Mouse (Mus musculus) gastrocnemius, postnatal 10 days (tissue): Measurements from ENCODE around the gene Kcnh1. TPM values are rescaled to one million over a fixed set of nuclear protein-coding genes. Genes with fewer than 3 reads are reported as not detected.

ENCODE experiments used
- DNase-seq: peaks from one replicate; pipeline ENCODE4 v3.0.0; 2021; ENCODE audit warnings: mixed read lengths
- total RNA-seq, 2 experiments: library from RNA; stranded (reverse); gene quantifications; 2 replicates each; pipeline ENCODE4 v1.2.3; 2021

Gene Kcnh1
- total RNA-seq, 2 experiments from 2014 or later, result 0.11 to 0.14 TPM

- no peak for DNase-seq
Observed at GRCm38 (mm10) chr1:192415813-192416212, 225.2 kb downstream of the Kcnh1 start.

DNA sequence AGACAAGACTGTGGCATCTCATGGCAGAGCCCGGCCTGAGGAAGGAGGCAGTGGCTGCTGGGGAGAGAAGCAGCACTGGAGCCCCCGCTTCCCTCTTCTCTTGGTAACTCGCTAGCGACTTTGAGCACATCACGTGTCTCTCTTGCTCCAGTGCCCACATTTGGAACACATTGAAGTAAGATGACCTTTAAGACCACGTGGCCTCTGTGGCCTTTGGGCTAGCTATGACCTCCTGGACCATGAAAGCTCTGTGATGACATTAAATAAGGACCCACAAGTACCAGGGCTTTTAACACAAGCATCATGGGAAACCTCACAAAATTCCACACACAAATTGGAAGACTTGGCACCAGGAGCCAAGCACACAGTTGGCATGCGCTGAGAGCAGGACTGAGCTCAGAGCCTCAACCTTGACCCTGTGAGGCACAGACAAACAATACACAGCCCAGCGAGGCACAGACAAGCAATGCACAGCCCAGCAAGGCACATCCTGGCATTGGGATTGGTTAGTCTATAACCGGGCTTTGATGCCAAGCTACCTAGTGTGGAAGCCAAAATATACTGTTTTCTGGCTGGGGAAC is 225.8 kb downstream of the Kcnh1 start:
- no peak for DNase-seq

DNA sequence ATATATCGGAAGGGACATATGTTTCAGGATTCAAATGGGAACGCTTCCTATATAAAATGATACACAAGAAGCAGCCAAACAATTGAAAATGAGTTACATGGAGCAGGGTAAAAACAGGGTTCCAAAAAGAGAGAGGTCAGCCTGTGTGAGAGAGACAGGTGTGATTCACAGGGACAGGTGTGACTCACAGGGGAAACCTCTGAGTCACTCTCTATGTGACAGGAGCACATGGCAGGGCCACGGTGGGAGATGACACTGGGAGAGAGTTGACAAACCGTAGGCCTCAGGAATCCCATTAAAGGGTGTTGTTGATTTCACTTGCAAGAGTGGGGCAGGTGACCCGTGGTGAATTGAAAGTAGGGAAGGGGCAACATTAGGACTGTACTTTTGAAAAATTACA is 228.6 kb downstream of the Kcnh1 start:
- no peak for DNase-seq

GRCm38 (mm10) chr1:192421377-192422166 is 231.0 kb downstream of the Kcnh1 start:
- no peak for DNase-seq

- no peak for DNase-seq
Observed at GRCm38 (mm10) chr1:192431423-192431822, 240.8 kb downstream of the Kcnh1 start.

DNA sequence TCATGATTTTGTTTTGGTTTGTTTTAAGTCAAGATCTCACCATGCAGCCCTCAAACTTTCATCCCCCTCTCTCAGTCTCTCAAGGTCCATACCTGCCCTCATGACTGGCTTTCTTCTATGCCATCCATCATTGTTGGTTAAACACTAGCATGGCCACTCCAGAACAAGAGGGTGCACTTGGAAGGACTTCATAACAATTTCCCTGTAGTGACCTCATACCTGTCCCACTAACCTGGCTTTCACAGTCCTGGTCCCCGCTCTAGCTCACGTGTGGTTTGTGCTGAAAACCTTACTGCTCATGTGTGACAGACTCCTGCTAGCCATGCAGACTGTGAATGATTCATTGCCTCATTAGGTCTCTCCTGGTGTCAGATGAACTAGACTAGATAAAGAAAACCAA is 244.9 kb downstream of the Kcnh1 start:
- DNase-seq, result no peak

DNA sequence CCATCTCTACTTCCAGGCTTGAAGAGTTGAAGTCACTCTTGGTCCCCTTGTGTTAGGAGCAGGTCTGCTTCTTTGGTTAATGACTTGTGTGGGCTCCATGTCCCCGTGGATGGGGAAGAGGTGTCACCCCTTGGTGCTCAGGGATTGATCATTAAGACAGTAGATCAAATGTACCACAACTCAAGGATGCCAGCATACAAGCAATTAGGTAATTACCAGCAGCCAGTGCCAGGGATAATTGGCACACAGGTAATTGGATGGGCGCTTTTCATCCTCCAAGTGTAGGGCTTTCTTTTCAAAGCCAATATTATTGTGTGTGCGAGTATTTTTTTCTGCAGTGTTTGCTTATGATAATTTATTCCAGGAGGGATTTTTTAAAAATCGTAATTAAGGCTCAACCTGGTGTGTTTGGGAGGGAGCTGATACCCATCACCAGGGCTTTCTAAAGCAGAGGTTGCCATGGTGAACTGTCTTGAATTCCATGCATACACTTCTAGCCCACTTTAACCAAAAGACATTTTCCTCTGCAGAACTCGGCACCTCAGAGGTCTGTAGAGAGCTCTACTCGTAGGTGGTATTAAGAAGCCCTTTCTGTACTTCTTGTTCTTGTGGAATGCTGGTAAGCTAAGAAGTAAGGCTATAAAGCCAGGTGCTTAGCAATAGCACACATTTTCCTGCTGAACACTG is 248.7 kb downstream of the Kcnh1 start:
- no peak for DNase-seq

GRCm38 (mm10) chr1:192442772-192443445 is 252.3 kb downstream of the Kcnh1 start:
- DNase-seq, result no peak

DNA sequence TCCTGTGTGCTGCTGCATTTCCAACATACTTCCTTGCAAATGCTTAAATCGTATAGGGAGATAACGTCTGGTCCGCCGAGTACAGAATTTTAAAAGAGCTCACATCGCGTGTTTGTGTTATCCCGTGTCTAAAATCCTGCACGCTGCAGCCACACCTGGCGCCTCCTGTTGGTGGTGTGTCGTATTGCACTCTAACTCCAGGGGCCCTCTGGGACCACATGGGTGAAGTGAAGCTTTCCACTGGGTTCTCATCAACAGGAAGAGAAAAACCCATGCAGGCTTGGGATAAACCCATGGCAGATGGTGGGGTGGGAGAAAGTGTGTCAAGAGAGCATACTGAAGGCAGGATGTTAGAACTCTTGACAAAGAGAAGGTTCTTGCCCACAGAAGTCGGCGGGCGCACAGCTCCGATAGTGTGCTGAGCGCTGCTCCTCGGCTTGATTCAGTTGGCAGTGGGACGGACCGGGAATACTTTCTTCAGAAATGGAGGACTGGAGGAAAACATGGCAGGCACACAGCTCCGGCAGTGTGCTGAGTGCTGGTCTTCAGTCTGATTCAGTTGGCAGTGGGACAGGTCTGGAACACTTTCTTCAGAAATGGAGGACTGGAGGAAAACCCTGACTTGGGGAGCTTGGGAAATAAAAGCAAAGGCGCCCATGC is 253.6 kb downstream of the Kcnh1 start:
- DNase-seq, result no peak

DNA sequence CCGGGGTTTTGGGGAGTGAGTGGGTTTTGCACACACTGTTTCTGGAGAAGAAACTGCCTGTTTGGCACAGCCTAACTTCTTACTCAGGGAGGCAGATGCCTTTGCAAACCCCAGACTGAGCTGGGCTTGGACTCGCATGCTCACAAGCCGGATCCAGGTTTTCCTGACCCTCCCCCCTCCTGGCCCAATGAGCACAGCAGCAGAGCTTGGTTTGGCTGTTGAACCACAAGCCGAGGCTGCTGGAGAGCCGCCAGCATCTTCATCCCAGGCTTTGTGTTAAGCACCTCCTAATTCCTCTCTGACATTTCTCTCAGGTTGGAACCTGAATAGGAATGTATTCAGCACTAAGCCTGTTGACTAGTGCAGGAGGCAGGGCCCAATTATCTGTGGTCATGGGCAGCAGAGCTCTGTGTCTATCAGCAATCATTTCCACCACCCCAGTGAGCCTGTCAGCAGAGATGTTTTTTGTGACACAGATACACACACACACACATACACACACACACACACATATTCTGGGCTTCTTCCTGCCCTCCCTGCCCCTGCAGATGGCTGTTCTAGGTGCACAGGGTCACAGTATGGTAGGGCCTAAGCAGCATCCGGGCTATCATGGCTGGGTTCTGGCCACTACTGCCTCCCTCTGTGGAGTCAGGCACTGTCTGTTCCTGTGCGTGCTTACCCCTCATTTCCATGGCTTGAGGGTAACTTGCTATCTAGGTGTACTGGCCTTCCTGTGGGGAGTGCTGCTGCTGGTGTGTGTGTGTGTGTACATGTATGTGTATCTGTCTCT is 254.3 kb downstream of the Kcnh1 start:
- peak; percentile 39 for DNase-seq

GRCm38 (mm10) chr1:192446158-192446557 is 255.6 kb downstream of the Kcnh1 start:
- no peak for DNase-seq

DNA sequence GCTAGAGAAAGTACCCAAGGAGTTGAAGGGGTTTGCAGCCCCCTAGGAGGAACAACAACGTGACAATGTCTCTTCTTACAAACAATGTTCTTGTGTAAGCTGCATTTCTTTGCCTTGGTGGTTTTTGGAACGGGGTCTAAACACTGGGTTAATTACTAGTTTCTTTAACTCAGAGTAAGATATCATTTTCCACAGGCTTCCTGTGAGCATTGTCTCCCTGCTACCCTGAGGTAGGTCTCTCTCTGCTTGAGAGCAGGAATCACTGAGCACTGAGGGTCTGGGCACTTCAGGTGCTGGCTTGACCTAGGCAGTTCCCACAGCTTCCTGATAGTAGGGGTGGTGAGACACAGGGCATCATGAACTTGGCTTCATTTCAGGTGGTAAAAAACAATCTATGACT is 257.1 kb downstream of the Kcnh1 start:
- DNase-seq, result no peak

DNA sequence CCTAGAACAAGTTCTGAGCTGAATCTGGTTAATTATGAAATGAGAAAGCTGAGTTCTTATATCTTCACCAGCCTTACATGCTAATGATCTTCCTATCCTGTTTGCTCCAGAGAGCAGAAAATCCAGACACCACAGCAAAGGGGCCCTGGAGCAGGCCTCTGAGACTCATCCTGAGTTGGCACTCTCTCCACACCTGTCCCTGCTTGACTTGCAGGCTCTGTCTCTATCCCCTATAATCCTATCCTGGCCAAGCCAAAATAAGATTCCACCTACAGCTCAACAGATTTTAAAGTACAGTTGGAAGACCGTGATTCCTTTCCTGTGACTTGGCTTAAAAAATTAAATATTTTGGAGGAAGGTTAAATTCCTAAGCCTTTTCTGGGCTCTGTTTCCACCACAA is 257.9 kb downstream of the Kcnh1 start:
- no peak for DNase-seq

DNA sequence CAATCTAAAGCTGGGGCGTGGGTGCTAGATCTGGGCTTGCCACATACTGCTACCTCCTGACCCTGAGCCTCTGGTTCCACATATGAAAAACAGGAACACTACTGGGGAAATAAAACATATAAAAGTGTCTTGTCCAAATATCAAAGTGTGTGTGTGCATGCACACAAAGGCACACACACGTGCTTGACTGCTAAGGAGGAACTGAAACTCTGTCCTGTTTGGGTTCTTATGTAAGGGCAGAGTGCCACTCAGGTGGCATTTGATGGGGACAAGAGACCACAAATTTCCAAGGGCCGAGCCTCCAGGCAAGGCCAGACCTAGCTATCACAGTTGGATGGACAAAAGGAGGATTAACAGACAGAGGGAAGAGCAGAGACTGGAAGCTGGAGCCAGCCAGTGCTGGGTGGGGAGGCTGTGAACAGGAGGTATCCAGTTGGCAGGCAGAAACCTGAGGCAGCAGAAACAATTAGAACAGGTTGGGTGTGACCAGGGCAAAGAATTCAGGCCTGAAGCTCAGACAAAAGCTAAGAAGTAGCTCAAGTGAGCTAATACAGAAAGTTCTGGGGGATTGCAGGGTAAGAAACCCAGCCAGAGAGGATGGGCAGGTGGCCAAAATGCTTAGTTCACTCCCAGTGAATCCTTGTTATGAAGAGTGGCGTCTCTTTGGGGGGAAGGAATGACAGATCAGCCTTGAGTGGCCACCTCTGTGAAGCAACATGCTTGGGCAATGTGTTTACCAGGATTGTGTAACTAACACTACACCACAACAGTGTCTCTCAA is 259.2 kb downstream of the Kcnh1 start:
- DNase-seq, result no peak

GRCm38 (mm10) chr1:192450425-192450824 is 259.9 kb downstream of the Kcnh1 start:
- DNase-seq, result no peak

DNA sequence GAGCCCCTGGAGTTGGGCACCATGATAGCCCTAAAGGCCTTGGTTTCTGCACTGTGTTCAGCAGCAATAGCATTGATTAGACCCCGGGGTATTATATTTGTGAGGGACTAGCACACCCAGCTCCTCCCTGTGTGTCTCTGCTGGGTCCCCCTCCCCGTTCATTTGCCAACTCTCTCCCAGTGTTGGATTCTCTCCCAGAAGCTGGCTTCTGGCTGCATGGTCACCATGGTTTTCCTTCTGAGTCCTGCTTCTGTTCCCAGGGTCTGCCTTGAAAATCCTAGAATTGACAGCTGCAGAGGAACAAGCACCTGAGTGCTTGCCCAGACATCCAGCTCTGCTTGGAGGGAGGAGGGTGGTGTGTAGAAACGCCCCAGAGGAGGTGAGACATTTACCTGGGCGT is 261.1 kb downstream of the Kcnh1 start:
- no peak for DNase-seq

DNA sequence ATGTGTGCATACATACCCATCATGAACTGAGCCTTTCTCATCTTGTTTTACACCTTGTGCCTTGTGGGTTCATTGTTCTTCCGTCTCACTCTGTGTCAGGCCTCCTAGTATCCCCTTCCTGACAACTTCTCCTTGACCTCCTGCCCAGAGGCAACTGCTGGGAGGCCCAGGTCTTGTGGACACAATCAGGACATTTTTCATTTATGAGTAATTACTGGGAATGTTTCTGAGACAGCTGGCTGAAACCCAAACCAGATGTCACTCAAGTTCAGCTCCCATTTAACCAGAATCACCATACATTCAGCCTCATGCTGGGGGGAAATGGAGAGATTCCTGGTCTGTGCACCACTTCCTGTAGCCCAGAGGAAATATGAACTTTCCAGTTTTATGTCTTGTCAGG is 263.9 kb downstream of the Kcnh1 start:
- no peak for DNase-seq

DNA sequence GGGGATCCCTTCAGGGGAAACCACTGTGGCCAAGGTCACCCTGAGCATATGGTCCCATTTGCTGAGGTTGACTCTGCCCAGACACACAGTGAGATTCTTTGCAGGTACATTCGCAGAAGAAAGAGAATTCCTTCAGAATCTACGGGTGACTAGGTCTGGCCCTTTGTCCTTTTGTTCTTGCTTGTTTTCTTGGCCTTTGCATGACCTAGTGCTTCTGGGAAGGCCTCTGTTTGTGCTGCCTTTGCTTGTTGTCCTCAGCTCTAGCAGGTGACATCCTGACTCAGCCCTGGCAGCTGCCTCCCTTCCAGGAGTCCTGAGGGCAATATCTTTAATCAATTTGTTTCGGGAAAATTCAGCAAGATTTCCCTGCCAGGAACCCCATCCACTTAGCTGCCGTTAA is 264.4 kb downstream of the Kcnh1 start:
- DNase-seq, result no peak

- no peak for DNase-seq
Observed at GRCm38 (mm10) chr1:192457037-192457436, 266.5 kb downstream of the Kcnh1 start.

- DNase-seq, result peak; percentile 54
Observed at GRCm38 (mm10) chr1:192457526-192458206, 267.1 kb downstream of the Kcnh1 start.
